Mouse (Mus musculus) myocyte (in vitro differentiated cells): Measurements from ENCODE around the gene Col6a6. TPM values are rescaled to one million over a fixed set of nuclear protein-coding genes. Genes with fewer than 3 reads are reported as not detected.
A peak's percentile ranks its signal among the peaks of the same experiment; 100 is the strongest.

Source experiments
- H3K27me3 ChIP-seq: one replicate; pipeline ENCODE4 v1.6.1; 2011; ENCODE audit not compliant: control insufficient read depth, insufficient read depth, insufficient read length
- H3K36me3 ChIP-seq: one replicate; pipeline ENCODE4 v1.6.1; 2011; ENCODE audit not compliant: control insufficient read depth, insufficient read depth
- H3K4me2 ChIP-seq: one replicate; pipeline ENCODE4 v1.6.1; 2011; ENCODE audit warnings: low read depth, control low read depth
- H3K4me3 ChIP-seq: one replicate; pipeline ENCODE4 v1.5.1; 2011; ENCODE audit warnings: mild to moderate bottlenecking, control low read depth, moderate library complexity
- H3K79me2 ChIP-seq: one replicate; pipeline ENCODE4 v1.6.1; 2011; ENCODE audit not compliant: control insufficient read depth, insufficient read depth
- H3ac ChIP-seq: one replicate; pipeline ENCODE4 v1.6.1; 2011; ENCODE audit not compliant: control insufficient read depth, insufficient read length
- CEBPB ChIP-seq: IDR thresholded peaks from 2 replicates; pipeline ENCODE4 v1.6.1; 2011; ENCODE audit warnings: mild to moderate bottlenecking, moderate library complexity; ENCODE audit not compliant: poor library complexity, insufficient read depth, severe bottlenecking
- E2F4 ChIP-seq: IDR thresholded peaks from one replicate; pipeline ENCODE4 v1.6.1; 2011; ENCODE audit warnings: mild to moderate bottlenecking, control low read depth, moderate library complexity; ENCODE audit not compliant: insufficient read depth
- MAX ChIP-seq: IDR thresholded peaks from one replicate; pipeline ENCODE4 v1.6.1; 2011; ENCODE audit warnings: low read depth, mild to moderate bottlenecking, control low read depth
- MYOD1 ChIP-seq, 3 experiments: IDR thresholded peaks; one replicate each; pipeline ENCODE4 v1.6.1; 2011; ENCODE audit warnings: control low read depth in 2 of 3, low read depth in 2 of 3, mild to moderate bottlenecking in 2 of 3, moderate library complexity in 1 of 3; ENCODE audit not compliant: insufficient read length in 2 of 3, control insufficient read depth in 1 of 3
- MYOG ChIP-seq, 3 experiments: IDR thresholded peaks; one replicate each; pipeline ENCODE4 v1.6.1; 2011; ENCODE audit warnings: control low read depth in 2 of 3, low read depth in 2 of 3, mild to moderate bottlenecking in 2 of 3; ENCODE audit not compliant: insufficient read length in 2 of 3, control insufficient read depth in 1 of 3, insufficient read depth in 1 of 3
- POLR2A ChIP-seq: IDR thresholded peaks from one replicate; pipeline ENCODE4 v1.6.1; 2011; ENCODE audit warnings: low read depth, mild to moderate bottlenecking, control low read depth, moderate library complexity; ENCODE audit not compliant: insufficient read length
- POLR2AphosphoS2 ChIP-seq: IDR thresholded peaks from one replicate; pipeline ENCODE4 v1.6.1; 2011; ENCODE audit warnings: low read depth, control low read depth; ENCODE audit not compliant: insufficient read length
- REST ChIP-seq: IDR thresholded peaks from one replicate; pipeline ENCODE4 v1.6.1; 2011; ENCODE audit warnings: mild to moderate bottlenecking, control low read depth, moderate library complexity; ENCODE audit not compliant: insufficient read depth, insufficient read length
- SRF ChIP-seq: IDR thresholded peaks from one replicate; pipeline ENCODE4 v1.6.1; 2011; ENCODE audit warnings: low read depth; ENCODE audit not compliant: control insufficient read depth, insufficient read length
- TCF12 ChIP-seq: IDR thresholded peaks from one replicate; pipeline ENCODE4 v1.6.1; 2011; ENCODE audit warnings: mild to moderate bottlenecking, control low read depth; ENCODE audit not compliant: poor library complexity, insufficient read depth, severe bottlenecking
- TCF3 ChIP-seq: IDR thresholded peaks from one replicate; pipeline ENCODE4 v1.6.1; 2011; ENCODE audit warnings: low read depth, control low read depth; ENCODE audit not compliant: insufficient read length
- USF1 ChIP-seq: IDR thresholded peaks from one replicate; pipeline ENCODE4 v1.6.1; 2011; ENCODE audit warnings: low read depth, mild to moderate bottlenecking, control low read depth, moderate library complexity
- polyA plus RNA-seq: library from polyadenylated mRNA; unstranded; fragments of >200 nt; fragmentation: generic; extraction: Trizol; gene quantifications from one replicate; pipeline ENCODE4 v1.2.1, GENCODE M21; 2012; ENCODE audit warnings: missing spikeins

The Col6a6 gene
- polyA plus RNA-seq, 1 experiment: 0.01 TPM

DNA sequence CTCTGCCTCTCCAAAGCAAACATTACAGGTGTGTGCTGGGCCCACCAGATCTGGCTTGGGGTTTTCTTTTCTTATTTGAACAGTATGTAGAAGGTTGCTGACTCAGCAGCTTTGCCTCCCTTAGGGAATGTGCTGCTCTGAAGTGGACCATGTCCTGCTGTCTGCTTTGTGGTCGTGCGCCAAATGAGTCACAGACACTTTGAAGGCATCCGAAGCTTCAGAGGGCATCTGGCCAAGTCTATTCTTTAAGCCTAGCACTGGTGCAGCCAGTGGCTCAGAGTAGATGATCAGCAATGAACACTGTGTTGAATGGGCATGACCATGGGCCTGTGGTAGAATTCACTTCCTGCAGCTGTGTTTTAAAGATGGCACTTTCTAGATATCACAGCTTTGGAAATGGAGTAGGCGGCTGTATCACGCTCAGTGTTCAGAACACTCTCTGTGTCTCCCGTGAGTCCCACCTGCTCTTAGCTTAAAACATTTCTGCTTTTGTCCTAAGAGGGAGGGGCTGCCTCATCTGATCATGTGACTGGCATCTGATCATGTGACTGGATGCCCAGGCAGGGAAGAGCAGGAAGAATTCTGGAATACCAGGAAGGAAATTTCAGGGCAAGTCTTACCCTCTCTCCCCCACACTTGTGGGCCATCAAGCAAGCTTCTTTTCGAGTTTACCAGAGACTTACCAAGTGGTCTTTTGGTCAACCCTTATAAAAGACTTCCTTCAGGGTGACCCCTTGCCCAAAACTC lies 131.0 kb downstream of the Col6a6 start:
- Histone ChIP-seq H3K36me3 (no peaks in the 10 kb centered on the region), H3K79me2 (no peaks in the 10 kb centered on the region), H3ac (no peak overlapping the region), H3K4me2 (peak overlapping the region; percentile 34), H3K27me3 (no peaks in the 10 kb centered on the region), H3K4me3 (no peak overlapping the region)
- no peak for TF ChIP-seq POLR2AphosphoS2
- TF ChIP-seq USF1: peak; percentile 92

- Histone ChIP-seq H3K4me2 (no peak overlapping the region), H3K4me3 (no peak overlapping the region), H3K36me3 (no peaks in the 10 kb centered on the region), H3ac (no peak overlapping the region), H3K79me2 (no peaks in the 10 kb centered on the region), H3K27me3 (no peaks in the 10 kb centered on the region)
- peak; percentile 35 for TF ChIP-seq REST
- no peak for TF ChIP-seq E2F4
Observed at GRCm38 (mm10) chr9:105693854-105694253, 134.1 kb downstream of the Col6a6 start.

- H3K4me2 ChIP-seq: no peak overlapping the region
- TF ChIP-seq SRF (no peak), POLR2A (no peak), USF1 (no peak), TCF12 (no peak), POLR2AphosphoS2 (no peak), TCF3 (no peak), MYOG (IDR thresholded peaks at IDR 0.05; ENCODE audit: control insufficient read depth in 1 of 3, insufficient read depth in 1 of 3, insufficient read length in 2 of 3, low read depth in 2 of 3) (no peak), MAX (no peak), E2F4 (no peak), REST (no peak), MYOD1 (IDR thresholded peaks at IDR 0.05; ENCODE audit: control insufficient read depth in 1 of 3, insufficient read length in 2 of 3, low read depth in 2 of 3) (no peak), CEBPB (no peak)
- H3K27me3 ChIP-seq: no peaks in the 10 kb centered on the region
- no peak overlapping the region for H3K4me3 ChIP-seq
- no peak overlapping the region for H3ac ChIP-seq
- no peaks in the 10 kb centered on the region for H3K79me2 ChIP-seq
- H3K36me3 ChIP-seq: no peaks in the 10 kb centered on the region
Observed at GRCm38 (mm10) chr9:105693056-105693455, 134.9 kb downstream of the Col6a6 start.

- TF ChIP-seq CEBPB: no peak
- TF ChIP-seq TCF3: no peak
- TF ChIP-seq TCF12: no peak
- TF ChIP-seq USF1: no peak
- no peak for TF ChIP-seq REST
- Histone ChIP-seq H3K79me2 (no peaks in the 10 kb centered on the region), H3K4me3 (no peak overlapping the region), H3K4me2 (no peak overlapping the region), H3K27me3 (no peaks in the 10 kb centered on the region), H3ac (no peak overlapping the region), H3K36me3 (no peaks in the 10 kb centered on the region)
Observed at GRCm38 (mm10) chr9:105692472-105692871, 135.5 kb downstream of the Col6a6 start.

- H3ac ChIP-seq: no peak overlapping the region
Observed at GRCm38 (mm10) chr9:105689485-105689884, 138.5 kb downstream of the Col6a6 start.

More at GRCm38 (mm10) chr9:105689485-105689884, 138.5 kb downstream of the Col6a6 start:
- H3K36me3 ChIP-seq: no peaks in the 10 kb centered on the region
- no peaks in the 10 kb centered on the region for H3K79me2 ChIP-seq
- TF ChIP-seq MYOD1 (IDR thresholded peaks at IDR 0.05; ENCODE audit: control insufficient read depth in 1 of 3, insufficient read length in 2 of 3, low read depth in 2 of 3) (no peak), E2F4 (no peak), REST (no peak), TCF12 (no peak), MAX (no peak), POLR2AphosphoS2 (no peak), SRF (no peak), USF1 (no peak), POLR2A (no peak), MYOG (IDR thresholded peaks at IDR 0.05; ENCODE audit: control insufficient read depth in 1 of 3, insufficient read depth in 1 of 3, insufficient read length in 2 of 3, low read depth in 2 of 3) (no peak), CEBPB (no peak)
- H3K27me3 ChIP-seq: no peaks in the 10 kb centered on the region
- H3K4me3 ChIP-seq: no peak overlapping the region
- H3K4me2 ChIP-seq: no peak overlapping the region
